Comparison of ENCODE assay signal across 9 mouse cellular contexts in the genomic region with DNA sequence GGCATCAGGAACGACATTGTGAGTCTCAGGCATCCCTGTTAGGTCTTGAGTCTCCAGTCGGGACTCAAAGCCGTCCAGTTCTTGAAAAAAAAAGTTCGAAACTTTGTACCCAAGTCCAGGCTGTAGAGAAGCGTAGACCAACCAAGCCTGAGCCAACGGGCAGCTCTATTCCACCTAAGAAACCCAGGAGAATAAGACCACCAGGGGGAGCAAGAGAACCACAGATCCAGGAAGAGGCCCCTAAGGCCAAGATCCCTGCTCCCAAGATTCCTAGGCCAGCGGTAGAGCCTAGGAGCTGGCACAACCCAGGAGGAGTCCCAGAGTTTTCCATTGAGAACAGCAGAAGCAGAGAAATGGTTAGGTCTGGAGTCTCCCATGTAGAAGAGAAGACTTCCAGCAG. TPM values are rescaled to one million over a fixed set of nuclear protein-coding genes. Genes with fewer than 3 reads are reported as not detected.
DNase-seq lines count a peak whose midpoint lies in the region; ATAC-seq lines count a peak whose summit lies in the region.
"Had no signal": no experiment of that assay in that cellular context is flagged by ENCODE, and none has a peak within 500 bp of the region (broad histone marks: within the 10 kb centered on the region; RNA-seq: fewer than 3 reads in every experiment).

No protein-coding gene starts in this region.

- 0 out of 2 replicates have a peak overlapping the region, but pooled peaks have one; percentile 40 for H3K27ac ChIP-seq in forebrain, embryonic 10.5 days
- no peak overlapping the region for H3K27ac ChIP-seq in forebrain, embryonic 15.5 days (replicated peaks)

- H3K9ac ChIP-seq in forebrain, embryonic 15.5 days (replicated peaks) = no peak overlapping the region

- no peaks in the 10 kb centered on the region for H3K36me3 ChIP-seq in forebrain, embryonic 10.5 days (replicated peaks)
- H3K36me3 ChIP-seq in forebrain, embryonic 15.5 days = no peaks in the 10 kb centered on the region

- peaks cover 6% of the 10 kb centered on the region for H3K4me1 ChIP-seq in forebrain, embryonic 10.5 days
- no peaks in the 10 kb centered on the region for H3K4me1 ChIP-seq in forebrain, embryonic 15.5 days

- 26% methylated on average over 7 of the region's 7 CpGs for WGBS in forebrain, embryonic 10.5 days
- 15% methylated on average over 7 of the region's 7 CpGs for WGBS in forebrain, embryonic 15.5 days

- no peak overlapping the region for H3K4me3 ChIP-seq in forebrain, embryonic 10.5 days
- H3K4me3 ChIP-seq in forebrain, embryonic 15.5 days = no peak overlapping the region

- peak; percentile 60 for DNase-seq in forebrain, embryonic 10.5 days (ENCODE audit: extremely low spot score, low spot score)
- DNase-seq in adrenal gland, postnatal 10 days = peak; percentile 84
- peak; percentile 78 for DNase-seq in embryo, embryonic 11.5 days (ENCODE audit: low read depth, low spot score)
- DNase-seq in heart, postnatal 36 days = peak; percentile 63 to 68
- DNase-seq in layer of hippocampus, adult 8-10 months (ENCODE audit: low spot score in 2 of 2) = peak; percentile 54 to 75
- peak; percentile 94 for DNase-seq in lung, postnatal 36 days
- peak; percentile 50 to 79 for DNase-seq in spleen, postnatal 4 days (ENCODE audit: low spot score in 2 of 2)

- H3K9me3 ChIP-seq in forebrain, embryonic 10.5 days = peaks cover 10% of the 10 kb centered on the region
- no peaks in the 10 kb centered on the region for H3K9me3 ChIP-seq in forebrain, embryonic 15.5 days

- no peak overlapping the region for H3K4me2 ChIP-seq in forebrain, embryonic 15.5 days (replicated peaks)

- no peak for ATAC-seq in forebrain, embryonic 15.5 days (replicated peaks)

- peaks cover 73% of the 10 kb centered on the region for H3K27me3 ChIP-seq in forebrain, embryonic 10.5 days (ENCODE audit: poor library complexity, severe bottlenecking)
- peaks cover 22% of the 10 kb centered on the region for H3K27me3 ChIP-seq in forebrain, embryonic 15.5 days

- intact Hi-C loops in heart, postnatal 36 days (cut with DNase I) = loop anchor here (1.0 to 2.0 kb wide), 4 partner anchors 41 to 171 kb away; no protein-coding TSS in a partner anchor

RNA-seq across cellular contexts. Expression of a gene that starts 4.3 kb away (rescaled TPM):
- polyA plus RNA-seq in forebrain, embryonic 10.5 days (2016; fragmentation: Nextera tagmentation; extraction: Ambion mirVana) = 0.06 and 0.11 TPM in 2 replicates
- not detected in 2 replicates for polyA plus RNA-seq in forebrain, embryonic 15.5 days (2015; fragmentation: Nextera tagmentation; extraction: Ambion mirVana)
- 1 to 10 TPM in 1 of 2 experiments, under 1 TPM in 1; 0.93 to 2.0 TPM for total RNA-seq in adrenal gland, postnatal 10 days (2021)
- not detected for total RNA-seq in heart, postnatal 36 days (2021)
- under 1 TPM; 0.35 to 0.87 (median 0.66) TPM for total RNA-seq in layer of hippocampus, adult 8-10 months (2022)
- polyA plus RNA-seq: liver, embryonic 16.5 days had no signal

RNA-seq across cellular contexts. Expression of a gene that starts 6.6 kb away (rescaled TPM):
- polyA plus RNA-seq in forebrain, embryonic 10.5 days (2016; fragmentation: Nextera tagmentation; extraction: Ambion mirVana) = not detected in 2 replicates
- polyA plus RNA-seq in forebrain, embryonic 15.5 days (2015; fragmentation: Nextera tagmentation; extraction: Ambion mirVana) = not detected in 2 replicates
- not detected for total RNA-seq in adrenal gland, postnatal 10 days (2021)
- total RNA-seq in heart, postnatal 36 days (2021) = not detected
- not detected for total RNA-seq in layer of hippocampus, adult 8-10 months (2022)
- polyA plus RNA-seq: liver, embryonic 16.5 days had no signal

RNA-seq across cellular contexts. Expression of a gene that starts 18.1 kb away (rescaled TPM):
- polyA plus RNA-seq in forebrain, embryonic 10.5 days (2016; fragmentation: Nextera tagmentation; extraction: Ambion mirVana) = 386 and 402 TPM in 2 replicates
- 258 and 264 TPM in 2 replicates for polyA plus RNA-seq in forebrain, embryonic 15.5 days (2015; fragmentation: Nextera tagmentation; extraction: Ambion mirVana)
- 10 to 100 TPM; 76.1 to 84.1 TPM for total RNA-seq in adrenal gland, postnatal 10 days (2021)
- total RNA-seq in heart, postnatal 36 days (2021) = 10 to 100 TPM; 51.0 to 55.2 TPM
- 100 to 1,000 TPM in 3 of 4 experiments, 10 to 100 TPM in 1; 98.4 to 120 (median 115) TPM for total RNA-seq in layer of hippocampus, adult 8-10 months (2022)

RNA-seq across cellular contexts. Expression of a gene that starts 31.8 kb away (rescaled TPM):
- polyA plus RNA-seq in forebrain, embryonic 10.5 days (2016; fragmentation: Nextera tagmentation; extraction: Ambion mirVana) = 35.2 and 36.5 TPM in 2 replicates
- 42.3 and 44.7 TPM in 2 replicates for polyA plus RNA-seq in forebrain, embryonic 15.5 days (2015; fragmentation: Nextera tagmentation; extraction: Ambion mirVana)
- 10 to 100 TPM; 51.9 to 60.3 TPM for total RNA-seq in adrenal gland, postnatal 10 days (2021)
- total RNA-seq in heart, postnatal 36 days (2021) = 10 to 100 TPM; 26.9 to 30.9 TPM
- 100 to 1,000 TPM in 2 of 4 experiments, 10 to 100 TPM in 2; 90.4 to 112 (median 101) TPM for total RNA-seq in layer of hippocampus, adult 8-10 months (2022)
